Mouse (Mus musculus): Measurements from ENCODE around the gene Chdh.

Gene Chdh

DNA sequence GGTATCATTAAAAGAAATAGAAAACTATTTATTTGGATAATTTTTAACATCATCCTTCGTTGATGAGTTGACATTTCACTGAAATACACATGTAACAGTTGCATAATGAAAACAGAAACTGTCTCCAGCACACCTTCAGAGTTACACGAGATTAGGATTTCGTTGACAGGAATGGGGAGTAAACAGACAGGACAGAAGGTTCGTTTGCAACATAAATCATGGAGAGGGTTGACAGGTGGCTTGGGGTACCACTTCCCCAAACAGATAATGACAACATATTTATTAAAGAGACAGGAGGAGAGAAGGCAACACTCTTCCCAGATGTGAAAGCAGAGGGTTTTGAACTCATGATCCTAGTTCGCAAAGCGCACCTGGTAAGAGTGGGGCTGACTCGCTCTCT is 46.1 kb downstream of the Chdh start:
- no peak for DNase-seq (ENCODE audit: extremely low read depth, low read depth)

DNA sequence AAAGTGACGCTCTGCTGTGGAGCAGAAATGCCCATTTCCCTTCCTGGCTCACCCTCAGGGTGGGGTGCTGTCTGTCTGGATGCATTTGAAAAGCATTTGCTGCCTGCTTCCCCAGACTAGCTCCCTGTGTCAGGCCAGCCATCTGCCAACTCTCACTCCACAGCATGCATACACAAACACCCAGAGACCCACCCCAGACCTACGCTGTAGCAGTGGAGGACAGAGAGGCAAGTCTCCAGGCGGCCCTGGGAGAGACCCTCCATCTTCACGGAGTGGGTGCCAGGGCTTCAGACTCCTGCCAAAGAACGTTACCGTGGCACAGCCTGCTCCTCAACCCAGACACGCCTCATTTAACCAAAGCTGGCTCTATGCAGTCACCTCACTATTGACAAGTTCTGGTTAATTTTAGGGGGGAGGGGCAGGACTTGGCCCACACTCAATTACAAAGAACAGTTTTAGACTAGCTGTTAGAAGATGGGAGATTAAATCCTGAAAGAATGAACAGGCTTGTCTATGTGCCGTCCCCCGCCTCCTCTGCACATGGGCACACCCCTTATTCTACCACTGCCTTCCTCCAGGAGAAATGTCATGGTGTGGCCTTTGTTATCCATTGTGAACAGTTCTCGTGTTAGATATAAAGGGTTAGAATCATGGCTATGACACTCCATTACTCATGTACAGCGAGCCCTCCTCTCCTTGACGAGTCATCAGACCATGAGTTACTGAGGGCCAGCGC is 47.4 kb downstream of the Chdh start:
- no peak for DNase-seq (ENCODE audit: extremely low read depth, low read depth)

GRCm38 (mm10) chr14:30064864-30065263 is 56.0 kb downstream of the Chdh start:
- peak; percentile 36 for DNase-seq (ENCODE audit: extremely low read depth, low read depth)

DNA sequence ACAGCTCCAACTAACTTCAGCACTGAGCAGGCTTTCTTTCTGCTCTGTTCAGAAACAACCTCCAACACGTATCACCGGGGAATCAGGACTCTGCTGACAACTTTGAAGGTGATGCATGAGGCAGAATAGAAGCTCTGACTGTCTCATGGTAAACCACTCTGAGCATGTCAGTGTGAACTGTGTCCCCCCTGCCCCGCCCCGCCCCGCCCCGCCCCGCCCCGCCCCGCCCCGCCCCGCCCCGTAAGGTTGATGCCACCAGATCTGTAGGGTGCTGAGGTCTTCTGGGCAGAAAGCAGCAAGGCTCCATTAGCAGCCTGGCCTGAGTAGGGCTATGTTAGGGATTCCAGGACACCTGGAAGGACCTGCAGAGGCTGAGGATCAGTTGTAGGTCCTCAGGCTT is 57.9 kb downstream of the Chdh start:
- no peak for DNase-seq (ENCODE audit: extremely low read depth, low read depth)

GRCm38 (mm10) chr14:30068566-30068965 is 59.7 kb downstream of the Chdh start:
- DNase-seq (ENCODE audit: extremely low read depth, low read depth): no peak

DNA sequence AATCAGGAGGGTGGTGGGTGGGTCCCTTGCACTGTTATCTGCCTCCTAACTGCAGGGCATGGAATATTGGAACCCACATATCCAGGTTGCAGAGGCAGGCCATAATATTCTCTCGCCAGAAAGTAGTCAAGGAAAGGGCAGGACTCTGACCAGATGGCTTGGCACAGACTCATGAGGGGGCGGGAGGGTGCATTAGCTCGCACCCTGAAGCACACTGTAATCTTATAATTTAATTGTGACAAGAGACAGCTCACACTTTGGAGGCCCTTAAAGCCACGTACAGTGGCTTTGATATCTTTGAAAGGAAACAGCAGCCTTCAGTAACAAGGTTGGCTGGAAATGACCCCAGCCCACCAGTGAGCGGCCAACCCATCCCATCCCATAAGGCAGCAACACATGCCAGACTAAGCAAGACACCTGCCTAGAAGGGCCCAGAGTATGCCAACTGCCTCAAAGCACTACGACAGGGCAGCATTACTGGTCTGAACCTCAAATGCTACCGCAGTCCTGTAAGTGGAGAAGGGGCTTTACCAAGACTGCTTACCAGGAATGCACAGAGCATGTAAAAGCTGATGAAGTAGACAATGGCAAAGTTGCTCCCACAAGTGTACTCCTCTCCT is 66.6 kb downstream of the Chdh start:
- DNase-seq (ENCODE audit: extremely low read depth, low read depth): no peak

- DNase-seq (ENCODE audit: extremely low read depth, low read depth): no peak
Observed at GRCm38 (mm10) chr14:30078115-30078808, 69.4 kb downstream of the Chdh start.

DNA sequence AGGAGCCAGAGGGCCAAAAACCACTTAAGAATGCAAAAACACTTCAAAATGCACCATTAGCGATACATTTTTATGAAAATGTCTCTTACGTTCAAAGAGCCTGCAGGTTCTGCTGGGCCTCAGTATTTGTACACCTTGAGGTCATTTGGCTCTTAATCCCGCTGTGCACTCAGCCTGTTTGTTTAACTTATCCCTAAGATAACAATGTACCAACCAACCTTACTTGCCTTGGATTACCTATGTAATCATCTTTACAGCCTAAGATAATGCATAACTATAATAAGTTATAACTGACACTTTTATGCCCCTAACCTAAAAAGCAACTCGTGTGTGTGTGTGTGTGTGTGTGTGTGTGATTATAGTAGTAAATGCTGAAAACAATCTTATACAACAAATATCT is 70.9 kb downstream of the Chdh start:
- no peak for DNase-seq (ENCODE audit: extremely low read depth, low read depth)
